Mouse (Mus musculus): ENCODE measurements at regions not wholly inside any gene's neighbourhood (a gene's known extent, or its start where the extent isn't known, plus 50 kb on each side); places are given as distances from the start of the nearest gene placed in this dataset.

DNA sequence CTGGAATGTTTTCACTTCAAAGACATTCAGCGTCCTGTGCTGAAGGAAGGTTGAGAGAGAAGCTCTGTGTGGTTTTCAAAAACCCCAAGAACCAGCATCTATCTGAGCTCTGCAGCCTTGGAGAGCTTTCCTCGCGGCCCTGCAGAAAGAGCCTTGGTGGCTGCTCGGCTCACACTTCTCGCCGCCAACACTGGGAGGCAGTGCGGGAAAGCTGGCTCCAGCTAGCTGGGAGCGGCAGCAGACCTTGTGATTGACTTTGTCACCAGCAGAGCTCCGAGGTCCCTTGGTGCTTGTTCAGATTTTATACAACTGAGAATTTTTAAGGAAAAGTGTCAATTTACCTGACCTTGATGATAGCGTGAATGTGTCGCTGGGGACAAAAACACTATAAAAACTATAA lies 299.4 kb downstream of the Nkx6-1 start:
- TF ChIP-seq CTCF (IDR thresholded peaks at IDR 0.05; ENCODE audit: borderline replicate concordance, control insufficient read depth, extremely low read depth, insufficient read depth, low read length, poor library complexity) = no peak
- TF ChIP-seq POLR2A (IDR thresholded peaks at IDR 0.05; ENCODE audit: control insufficient read depth, extremely low read depth, insufficient read depth, low read length, poor library complexity) = no peak
